Mouse (Mus musculus) forebrain, embryonic 11.5 days (tissue): ENCODE measurements around the gene Cttnbp2nl. TPM values are rescaled to one million over a fixed set of nuclear protein-coding genes. Genes with fewer than 3 reads are reported as not detected.
A peak's percentile ranks its signal among the peaks of the same experiment; 100 is the strongest.

Experiments
- ATAC-seq: fragments of 200-750 bp; cut with Nextera tagmentation; replicated peaks from 2 replicates; pipeline ENCODE4 v1.8.0; 2017; ENCODE audit warnings: moderate TSS enrichment; ENCODE audit not compliant: low FRiP score
- DNase-seq: peaks from one replicate; pipeline ENCODE4 v3.0.0-alpha.2; 2017; ENCODE audit warnings: low spot score
- H3K27ac ChIP-seq: fragments of 300-500 bp; sonication (generic); 2 replicates; pipeline ENCODE4 v1.5.1; 2014; ENCODE audit warnings: low read depth, low read length
- H3K27me3 ChIP-seq: fragments of 300-500 bp; sonication (generic); 2 replicates; pipeline ENCODE4 v1.6.1; 2014; ENCODE audit warnings: mild to moderate bottlenecking, low read length, mixed read lengths; ENCODE audit not compliant: control insufficient read depth, insufficient read depth
- H3K36me3 ChIP-seq: fragments of 300-500 bp; sonication (generic); 2 replicates; pipeline ENCODE4 v1.6.1; 2014; ENCODE audit warnings: mild to moderate bottlenecking, low read length, moderate library complexity, mixed read lengths; ENCODE audit not compliant: control insufficient read depth, insufficient read depth
- H3K4me1 ChIP-seq: fragments of 300-500 bp; sonication (generic); replicated peaks from 2 replicates; pipeline ENCODE4 v1.6.1; 2014; ENCODE audit warnings: low read length, mixed read lengths; ENCODE audit not compliant: control insufficient read depth, insufficient read depth
- H3K4me2 ChIP-seq: fragments of 300-500 bp; sonication (generic); 2 replicates; pipeline ENCODE4 v1.6.1; 2014; ENCODE audit warnings: low read depth, mild to moderate bottlenecking, low read length, moderate library complexity, mixed read lengths; ENCODE audit not compliant: severe bottlenecking
- H3K4me3 ChIP-seq: fragments of 300-500 bp; sonication (generic); 2 replicates; pipeline ENCODE4 v1.5.1; 2014; ENCODE audit warnings: low read depth, low read length
- H3K9ac ChIP-seq: fragments of 300-500 bp; sonication (generic); 2 replicates; pipeline ENCODE4 v1.6.1; 2014; ENCODE audit warnings: low read length
- H3K9me3 ChIP-seq: fragments of 300-500 bp; sonication (generic); 2 replicates; pipeline ENCODE4 v1.6.1; 2016; ENCODE audit warnings: low read length, mixed read lengths; ENCODE audit not compliant: control insufficient read depth
- WGBS: fragments of 180-500 bp; shearing (Covaris S2); extraction: QIAGEN DNeasy Blood & Tissue Kit; methylation state at CpG from one replicate; pipeline ENCODE4 v1.1.7; 2014; 5-methylcytosine and 5-hydroxymethylcytosine counted together
- polyA plus RNA-seq: library from polyadenylated mRNA; unstranded; fragments of >200 nt; fragmentation: Nextera tagmentation; extraction: Ambion mirVana; gene quantifications from 2 replicates; pipeline ENCODE4 v1.2.1, GENCODE M21; 2014

Gene Cttnbp2nl
- polyA plus RNA-seq, 1 experiment from 2014 or later: 49.4 TPM

GRCm38 (mm10) chr3:105090147-105090546 lies 37.2 kb upstream of the Cttnbp2nl start:
- DNase-seq (no peak), ATAC-seq (no peak)
- no peak overlapping the region for H3K9ac ChIP-seq
- H3K27me3 ChIP-seq: no peaks in the 10 kb centered on the region
- WGBS: 95% methylated on average over 7 of the region's 7 CpGs
- H3K36me3 ChIP-seq: no peaks in the 10 kb centered on the region
- H3K4me3 ChIP-seq: no peak overlapping the region
- H3K4me2 ChIP-seq: no peak overlapping the region
- H3K4me1 ChIP-seq: no peaks in the 10 kb centered on the region
- no peak overlapping the region for H3K27ac ChIP-seq
- H3K9me3 ChIP-seq: no peaks in the 10 kb centered on the region

- no peak overlapping the region for H3K27ac ChIP-seq
- DNase-seq (no peak), ATAC-seq (no peak)
- H3K4me3 ChIP-seq: no peak overlapping the region
- WGBS: 80% methylated on average over 2 of the region's 2 CpGs
- H3K9me3 ChIP-seq: no peaks in the 10 kb centered on the region
- H3K36me3 ChIP-seq: no peaks in the 10 kb centered on the region
- no peaks in the 10 kb centered on the region for H3K27me3 ChIP-seq
- no peak overlapping the region for H3K9ac ChIP-seq
- H3K4me2 ChIP-seq: no peak overlapping the region
- H3K4me1 ChIP-seq: no peaks in the 10 kb centered on the region
Measured at GRCm38 (mm10) chr3:105088638-105089037, 35.7 kb upstream of the Cttnbp2nl start.

- no peak for ATAC-seq
- Histone ChIP-seq H3K27ac (no peak overlapping the region), H3K36me3 (no peaks in the 10 kb centered on the region), H3K9ac (no peak overlapping the region), H3K4me1 (no peaks in the 10 kb centered on the region), H3K9me3 (no peaks in the 10 kb centered on the region), H3K27me3 (no peaks in the 10 kb centered on the region), H3K4me3 (no peak overlapping the region), H3K4me2 (no peak overlapping the region)
- DNase-seq: no peak
- 75% methylated on average over 3 of the region's 3 CpGs for WGBS
Measured at GRCm38 (mm10) chr3:105087344-105087743, 34.4 kb upstream of the Cttnbp2nl start.

GRCm38 (mm10) chr3:105078231-105078826 lies 25.4 kb upstream of the Cttnbp2nl start:
- Histone ChIP-seq H3K36me3 (no peaks in the 10 kb centered on the region), H3K4me2 (no peak overlapping the region), H3K27me3 (no peaks in the 10 kb centered on the region), H3K4me1 (no peaks in the 10 kb centered on the region), H3K27ac (no peak overlapping the region), H3K9me3 (no peaks in the 10 kb centered on the region), H3K9ac (no peak overlapping the region), H3K4me3 (no peak overlapping the region)
- ATAC-seq: peak; percentile 91
- peak; percentile 86 for DNase-seq
- WGBS: 23% methylated on average over 7 of the region's 7 CpGs

GRCm38 (mm10) chr3:105075796-105076195 lies 22.9 kb upstream of the Cttnbp2nl start:
- no peak overlapping the region for H3K4me3 ChIP-seq
- ATAC-seq (no peak), DNase-seq (no peak)
- H3K27ac ChIP-seq: no peak overlapping the region
- H3K27me3 ChIP-seq: no peaks in the 10 kb centered on the region
- H3K9me3 ChIP-seq: no peaks in the 10 kb centered on the region
- H3K9ac ChIP-seq: no peak overlapping the region
- no peaks in the 10 kb centered on the region for H3K36me3 ChIP-seq
- no peaks in the 10 kb centered on the region for H3K4me1 ChIP-seq
- no peak overlapping the region for H3K4me2 ChIP-seq
- WGBS: 90% methylated on average over 5 of the region's 5 CpGs

- H3K36me3 ChIP-seq: no peaks in the 10 kb centered on the region
- DNase-seq (peak; percentile 23), ATAC-seq (no peak)
- H3K27ac ChIP-seq: no peak overlapping the region
- H3K9ac ChIP-seq: no peak overlapping the region
- no peak overlapping the region for H3K4me2 ChIP-seq
- no peak overlapping the region for H3K4me3 ChIP-seq
- no peaks in the 10 kb centered on the region for H3K4me1 ChIP-seq
- WGBS: 91% methylated on average over 10 of the region's 10 CpGs
- H3K27me3 ChIP-seq: no peaks in the 10 kb centered on the region
- no peaks in the 10 kb centered on the region for H3K9me3 ChIP-seq
Measured at GRCm38 (mm10) chr3:105072536-105072935, 19.6 kb upstream of the Cttnbp2nl start.

GRCm38 (mm10) chr3:105071251-105071650 lies 18.3 kb upstream of the Cttnbp2nl start:
- Histone ChIP-seq H3K27me3 (no peaks in the 10 kb centered on the region), H3K4me1 (no peaks in the 10 kb centered on the region), H3K4me2 (no peak overlapping the region), H3K36me3 (no peaks in the 10 kb centered on the region), H3K9ac (no peak overlapping the region), H3K9me3 (no peaks in the 10 kb centered on the region), H3K4me3 (no peak overlapping the region), H3K27ac (no peak overlapping the region)
- ATAC-seq (no peak), DNase-seq (peak; percentile 9)
- 91% methylated on average over 5 of the region's 5 CpGs for WGBS

- Histone ChIP-seq H3K4me2 (no peak overlapping the region), H3K27ac (no peak overlapping the region), H3K9me3 (no peaks in the 10 kb centered on the region), H3K4me3 (no peak overlapping the region), H3K36me3 (no peaks in the 10 kb centered on the region), H3K27me3 (no peaks in the 10 kb centered on the region), H3K9ac (no peak overlapping the region), H3K4me1 (no peaks in the 10 kb centered on the region)
- DNase-seq: peak; percentile 34
- WGBS: 77% methylated on average over 8 of the region's 8 CpGs
- ATAC-seq: no peak
Measured at GRCm38 (mm10) chr3:105070553-105070952, 17.6 kb upstream of the Cttnbp2nl start.

- no peaks in the 10 kb centered on the region for H3K4me1 ChIP-seq
- H3K4me2 ChIP-seq: no peak within 1 kb of the TSS
- H3K9ac ChIP-seq: no peak within 1 kb of the TSS
- H3K9me3 ChIP-seq: no peaks in the 10 kb centered on the region
- peak; percentile 27 for DNase-seq
- H3K4me3 ChIP-seq: no peak within 1 kb of the TSS
- no peaks in the 10 kb centered on the region for H3K36me3 ChIP-seq
- H3K27ac ChIP-seq: no peak within 1 kb of the TSS
- 88% methylated on average over 10 of the region's 10 CpGs for WGBS
- H3K27me3 ChIP-seq: no peaks in the 10 kb centered on the region
- no peak for ATAC-seq
Measured at GRCm38 (mm10) chr3:105066544-105066943, 13.6 kb upstream of the Cttnbp2nl start, which contains the start of gene 4930564D02Rik. Gene 4930564D02Rik, plus strand, starts transcription at chr3:105066844.
